Mouse (Mus musculus) intestine, postnatal 0 days (tissue): Measurements from ENCODE around the gene Rapgef5. TPM values are rescaled to one million over a fixed set of nuclear protein-coding genes. Genes with fewer than 3 reads are reported as not detected.

Experiments
- ATAC-seq: fragments of 200-750 bp; cut with Nextera tagmentation; 2 replicates; pipeline ENCODE4 v1.8.0; 2017; ENCODE audit warnings: mild to moderate bottlenecking, moderate TSS enrichment, moderate library complexity
- H3K27ac ChIP-seq: fragments of 300-500 bp; sonication (generic); 2 replicates; pipeline ENCODE4 v1.5.1; 2014; ENCODE audit warnings: mild to moderate bottlenecking, low read depth, low read length, moderate library complexity
- H3K27me3 ChIP-seq: fragments of 300-500 bp; sonication (generic); replicated peaks from 2 replicates; pipeline ENCODE4 v1.6.1; 2014; ENCODE audit warnings: low read length, mixed read lengths; ENCODE audit not compliant: control insufficient read depth, insufficient read depth
- H3K36me3 ChIP-seq: fragments of 300-500 bp; sonication (generic); 2 replicates; pipeline ENCODE4 v1.6.1; 2014; ENCODE audit warnings: mild to moderate bottlenecking, moderate library complexity; ENCODE audit not compliant: control insufficient read depth, insufficient read depth
- H3K4me1 ChIP-seq: fragments of 300-500 bp; sonication (generic); replicated peaks from 2 replicates; pipeline ENCODE4 v1.6.1; 2014; ENCODE audit warnings: antibody characterized with exemption, low read length, mixed read lengths; ENCODE audit not compliant: control insufficient read depth, insufficient read depth
- H3K4me2 ChIP-seq: fragments of 300-500 bp; sonication (generic); replicated peaks from 2 replicates; pipeline ENCODE4 v1.6.1; 2014; ENCODE audit warnings: low read depth, mild to moderate bottlenecking, moderate library complexity
- H3K4me3 ChIP-seq: fragments of 300-500 bp; sonication (generic); 2 replicates; pipeline ENCODE4 v1.5.1; 2014; ENCODE audit warnings: low read depth, low read length
- H3K9ac ChIP-seq: fragments of 300-500 bp; sonication (generic); 2 replicates; pipeline ENCODE4 v1.6.1; 2014; ENCODE audit warnings: mild to moderate bottlenecking, low read depth, low read length
- H3K9me3 ChIP-seq: fragments of 300-500 bp; sonication (generic); 2 replicates; pipeline ENCODE4 v1.6.1; 2016; ENCODE audit warnings: mixed run types; ENCODE audit not compliant: control insufficient read depth
- CTCF ChIP-seq: sonication (generic); IDR thresholded peaks from 2 replicates; pipeline ENCODE4 v1.5.1; 2016; ENCODE audit warnings: low read depth, mild to moderate bottlenecking, control low read depth, antibody characterized with exemption, moderate library complexity
- WGBS: fragments of 180-500 bp; shearing (Covaris S2); extraction: QIAGEN DNeasy Blood & Tissue Kit; methylation state at CpG from one replicate; pipeline ENCODE4 v1.1.7; 2014; 5-methylcytosine and 5-hydroxymethylcytosine counted together
- polyA plus RNA-seq: library from polyadenylated mRNA; unstranded; fragments of >200 nt; fragmentation: Nextera tagmentation; extraction: Ambion mirVana; gene quantifications from 2 replicates; pipeline ENCODE4 v1.2.1, GENCODE M21; 2015

Rapgef5 gene
- polyA plus RNA-seq, 1 experiment from 2014 or later: 3.7 TPM

DNA sequence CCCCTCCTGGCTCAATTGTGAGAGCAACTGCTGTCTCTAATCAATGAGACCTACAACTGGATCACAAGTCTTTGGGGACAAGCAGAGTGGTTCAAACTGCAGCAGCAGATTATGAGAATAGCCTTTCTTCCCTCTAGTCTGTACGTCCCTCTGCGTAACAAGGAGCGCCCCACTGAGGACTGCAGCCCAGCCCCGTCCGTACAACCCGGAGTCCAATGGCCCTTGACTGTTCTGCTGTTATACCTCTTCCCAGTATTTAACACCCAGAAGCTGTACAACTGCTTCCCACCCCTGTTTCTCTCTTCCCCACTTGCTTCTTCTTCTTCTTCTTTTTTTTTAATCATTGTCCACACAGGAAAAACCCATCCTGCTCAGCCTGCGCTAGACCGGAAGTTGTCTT lies 186.0 kb downstream of the Rapgef5 start:
- no peaks in the 10 kb centered on the region for H3K4me1 ChIP-seq
- no peaks in the 10 kb centered on the region for H3K9me3 ChIP-seq
- H3K36me3 ChIP-seq: no peaks in the 10 kb centered on the region
- H3K9ac ChIP-seq: no peak overlapping the region
- no peak for TF ChIP-seq CTCF
- H3K27ac ChIP-seq: no peak overlapping the region
- no peak overlapping the region for H3K4me2 ChIP-seq
- ATAC-seq: no peak
- 92% methylated on average over 8 of the region's 8 CpGs for WGBS
- H3K4me3 ChIP-seq: no peak overlapping the region
- H3K27me3 ChIP-seq: no peaks in the 10 kb centered on the region

- no peak for TF ChIP-seq CTCF
- no peaks in the 10 kb centered on the region for H3K27me3 ChIP-seq
- H3K4me1 ChIP-seq: no peaks in the 10 kb centered on the region
- 87% methylated on average over 9 of the region's 9 CpGs for WGBS
- ATAC-seq: no peak
- H3K4me2 ChIP-seq: no peak overlapping the region
- no peak overlapping the region for H3K27ac ChIP-seq
- no peak overlapping the region for H3K9ac ChIP-seq
- H3K36me3 ChIP-seq: no peaks in the 10 kb centered on the region
- no peaks in the 10 kb centered on the region for H3K9me3 ChIP-seq
- H3K4me3 ChIP-seq: no peak overlapping the region
Observed at GRCm38 (mm10) chr12:117702928-117703327, 186.6 kb downstream of the Rapgef5 start.

DNA sequence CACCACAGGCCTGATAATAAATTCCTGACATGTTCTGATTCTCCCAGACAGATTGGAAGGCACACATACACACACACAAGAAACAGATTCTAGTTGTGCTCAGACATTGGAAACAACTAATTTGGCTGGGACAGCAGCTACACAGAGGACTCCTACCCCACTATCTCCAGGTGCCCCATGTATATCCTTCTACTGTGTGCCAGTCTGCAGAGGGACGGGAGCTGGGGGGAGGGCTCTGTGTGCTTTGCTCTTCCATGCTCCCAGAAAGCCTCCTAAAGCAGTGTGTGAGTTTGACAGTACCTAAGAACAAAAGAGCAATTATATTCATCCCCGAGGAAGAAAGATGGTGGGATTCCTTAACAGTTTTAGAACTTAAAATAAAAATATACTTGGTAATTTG lies 187.1 kb downstream of the Rapgef5 start:
- Histone ChIP-seq H3K9ac (no peak overlapping the region), H3K36me3 (no peaks in the 10 kb centered on the region), H3K27ac (no peak overlapping the region), H3K9me3 (no peaks in the 10 kb centered on the region), H3K27me3 (no peaks in the 10 kb centered on the region), H3K4me2 (no peak overlapping the region), H3K4me1 (no peaks in the 10 kb centered on the region), H3K4me3 (no peak overlapping the region)
- TF ChIP-seq CTCF: no peak
- WGBS: 61% methylated on average over 2 of the region's 2 CpGs
- no peak for ATAC-seq

- Histone ChIP-seq H3K9ac (no peak overlapping the region), H3K9me3 (no peaks in the 10 kb centered on the region), H3K27me3 (no peaks in the 10 kb centered on the region), H3K27ac (no peak overlapping the region), H3K36me3 (no peaks in the 10 kb centered on the region), H3K4me1 (no peaks in the 10 kb centered on the region), H3K4me2 (no peak overlapping the region), H3K4me3 (no peak overlapping the region)
- 80% methylated on average over 3 of the region's 3 CpGs for WGBS
- TF ChIP-seq CTCF: no peak
- ATAC-seq: no peak
Observed at GRCm38 (mm10) chr12:117705308-117705707, 189.0 kb downstream of the Rapgef5 start.

DNA sequence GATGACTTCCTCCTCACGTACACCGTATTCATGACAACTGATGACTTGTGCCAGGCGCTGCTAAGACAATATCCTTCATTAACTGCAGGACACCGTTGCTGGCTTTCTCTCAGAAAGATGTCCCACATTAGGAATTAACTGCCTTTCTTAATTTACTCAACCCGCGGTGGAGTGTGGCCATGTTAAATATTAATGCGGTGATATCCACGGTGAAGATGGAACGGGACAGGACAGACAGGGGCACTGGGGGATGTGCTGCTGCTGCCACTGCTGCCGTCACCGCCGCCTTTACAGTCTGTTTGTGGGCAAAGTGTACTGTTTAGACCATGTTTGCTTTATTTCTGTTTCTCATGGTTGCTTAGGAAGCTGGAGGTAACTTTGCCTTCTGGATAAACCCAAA lies 193.0 kb downstream of the Rapgef5 start:
- H3K4me2 ChIP-seq: no peak overlapping the region
- no peak for TF ChIP-seq CTCF
- no peak overlapping the region for H3K27ac ChIP-seq
- no peaks in the 10 kb centered on the region for H3K36me3 ChIP-seq
- no peak overlapping the region for H3K9ac ChIP-seq
- H3K4me3 ChIP-seq: no peak overlapping the region
- H3K9me3 ChIP-seq: no peaks in the 10 kb centered on the region
- H3K4me1 ChIP-seq: no peaks in the 10 kb centered on the region
- H3K27me3 ChIP-seq: no peaks in the 10 kb centered on the region
- 55% methylated on average over 12 of the region's 12 CpGs for WGBS
- ATAC-seq: no peak

DNA sequence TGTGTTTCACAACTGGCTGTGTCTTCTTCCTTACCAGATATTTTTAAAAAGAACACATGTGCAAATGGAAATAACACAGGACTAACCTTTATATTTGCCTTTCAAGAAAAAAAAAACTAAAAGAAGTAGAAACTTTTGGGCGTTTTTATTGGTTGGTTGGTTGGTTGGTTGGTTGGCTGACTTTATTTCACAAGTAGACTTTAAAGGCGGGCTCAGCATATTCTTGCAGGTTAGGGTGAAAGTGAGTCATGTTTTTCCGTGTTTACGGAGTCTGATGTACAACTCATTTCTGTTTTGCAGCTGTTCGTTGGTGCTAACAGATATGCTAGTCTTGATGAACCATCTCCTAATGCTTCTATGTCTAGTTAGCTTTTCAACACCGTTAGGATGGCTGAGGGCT lies 196.2 kb downstream of the Rapgef5 start:
- H3K4me2 ChIP-seq: no peak overlapping the region
- 89% methylated on average over 6 of the region's 6 CpGs for WGBS
- no peak for ATAC-seq
- H3K4me1 ChIP-seq: no peaks in the 10 kb centered on the region
- no peak overlapping the region for H3K4me3 ChIP-seq
- no peak overlapping the region for H3K27ac ChIP-seq
- no peaks in the 10 kb centered on the region for H3K9me3 ChIP-seq
- no peak for TF ChIP-seq CTCF
- H3K27me3 ChIP-seq: no peaks in the 10 kb centered on the region
- H3K9ac ChIP-seq: no peak overlapping the region
- no peaks in the 10 kb centered on the region for H3K36me3 ChIP-seq

DNA sequence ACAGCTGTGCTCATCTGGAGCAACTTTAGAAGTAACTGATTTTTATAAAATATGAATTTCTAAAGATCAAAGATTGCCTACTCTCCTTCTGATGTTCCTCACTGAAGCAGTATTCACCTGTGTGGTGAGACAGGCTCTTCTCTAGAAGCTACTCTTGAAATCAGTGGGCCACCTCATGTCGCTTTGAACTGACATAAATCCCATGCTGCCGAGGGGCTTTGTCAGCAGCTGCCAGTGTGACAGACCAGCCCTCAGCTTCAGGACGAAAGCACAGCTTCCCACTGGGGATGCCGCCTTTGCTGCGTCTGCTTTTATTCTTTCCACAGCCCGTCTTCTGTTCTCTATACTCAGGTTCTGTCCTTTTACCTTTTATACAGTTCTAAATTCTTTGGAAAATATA lies 197.3 kb downstream of the Rapgef5 start:
- TF ChIP-seq CTCF: no peak
- WGBS: 79% methylated on average over 6 of the region's 6 CpGs
- ATAC-seq: no peak

More for the DNA sequence above, 197.3 kb downstream of the Rapgef5 start:
- Histone ChIP-seq H3K36me3 (no peaks in the 10 kb centered on the region), H3K27me3 (no peaks in the 10 kb centered on the region), H3K9me3 (no peaks in the 10 kb centered on the region), H3K4me1 (no peaks in the 10 kb centered on the region), H3K27ac (no peak overlapping the region), H3K9ac (no peak overlapping the region), H3K4me3 (no peak overlapping the region), H3K4me2 (no peak overlapping the region)
